Mouse (Mus musculus) ES-E14 (cell line): ENCODE results near the gene Bcl2l11.

Source experiments
- CHD2 ChIP-seq: IDR thresholded peaks from 2 replicates; pipeline ENCODE4 v1.6.1; 2014; ENCODE audit warnings: mild to moderate bottlenecking, low read depth, low read length, inconsistent platforms
- HCFC1 ChIP-seq: IDR thresholded peaks from 2 replicates; pipeline ENCODE4 v1.6.1; 2012; ENCODE audit warnings: low read length, inconsistent platforms, borderline replicate concordance; ENCODE audit not compliant: insufficient read depth
- MAFK ChIP-seq: IDR thresholded peaks from 2 replicates; pipeline ENCODE4 v1.6.1; 2014; ENCODE audit warnings: mild to moderate bottlenecking, low read depth, low read length, inconsistent platforms; ENCODE audit not compliant: insufficient read depth
- ZC3H11A ChIP-seq: IDR thresholded peaks from 2 replicates; pipeline ENCODE4 v1.6.1; 2012; ENCODE audit warnings: low read depth, mild to moderate bottlenecking, inconsistent platforms, low read length, borderline replicate concordance
- ZNF384 ChIP-seq: IDR thresholded peaks from 2 replicates; pipeline ENCODE4 v1.6.1; 2012; ENCODE audit warnings: low read depth, low read length, inconsistent platforms

DNA sequence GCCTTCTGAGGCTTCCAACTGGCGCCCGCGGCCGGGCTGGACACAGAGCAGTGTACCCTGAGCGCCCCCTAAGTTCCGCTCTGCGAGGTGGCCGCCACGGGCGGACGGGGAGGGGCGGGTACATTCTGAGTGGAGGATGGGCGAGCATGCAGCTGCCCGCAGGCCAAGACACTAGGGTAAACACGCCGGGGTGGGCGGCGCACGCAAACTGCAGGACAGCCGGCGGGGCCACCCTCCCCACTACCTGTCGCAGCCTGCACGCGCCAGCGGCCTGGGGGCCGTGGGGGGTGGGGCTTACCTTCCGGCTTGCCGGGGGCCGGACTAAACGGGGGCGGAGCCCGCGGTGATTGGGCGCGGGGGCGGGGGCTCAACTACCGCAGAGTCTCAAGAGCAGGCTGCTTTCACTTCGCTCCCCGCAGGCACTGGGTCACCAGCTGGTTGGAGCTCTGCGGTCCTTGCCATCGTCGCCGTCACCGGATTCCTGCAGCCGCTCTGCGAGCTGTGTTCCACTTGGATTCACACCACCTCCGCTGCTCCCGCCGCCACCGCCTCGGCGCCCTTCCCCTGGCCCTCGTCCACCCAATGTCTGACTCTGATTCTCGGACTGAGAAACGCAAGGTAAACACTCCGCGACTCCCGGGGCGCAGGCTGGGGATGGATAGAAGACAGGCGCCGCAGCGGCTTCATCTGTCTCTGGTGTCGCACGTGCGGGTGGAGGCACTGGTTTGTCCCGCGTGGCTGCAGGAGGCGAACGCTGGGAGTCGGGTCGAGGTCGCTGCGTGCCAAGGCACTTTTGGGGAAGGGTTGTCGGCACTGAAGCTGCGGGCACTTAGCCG is at the start of gene Bcl2l11:
- TF ChIP-seq ZNF384: no peak
- TF ChIP-seq HCFC1: peak; percentile 50; the same call in 1 of the 2 replicates
- 0 out of 2 replicates have a peak, but pooled peaks have one; percentile 13 for TF ChIP-seq MAFK
- no peak for TF ChIP-seq ZC3H11A
- 0 out of 2 replicates have a peak, but pooled peaks have one; percentile 31 for TF ChIP-seq CHD2
